Mouse (Mus musculus) hindbrain, postnatal 0 days (tissue): ENCODE measurements around the gene Terf2ip. TPM values are rescaled to one million over a fixed set of nuclear protein-coding genes. Genes with fewer than 3 reads are reported as not detected.

Experiments used
- ATAC-seq: fragments of 200-750 bp; cut with Nextera tagmentation; 2 replicates; pipeline ENCODE4 v1.8.0; 2017; ENCODE audit warnings: mild to moderate bottlenecking, moderate TSS enrichment, moderate library complexity
- DNase-seq: peaks from one replicate; pipeline ENCODE4 v3.0.0-alpha.2; 2015; ENCODE audit warnings: low spot score
- H3K27ac ChIP-seq: fragments of 300-500 bp; sonication (generic); 2 replicates; pipeline ENCODE4 v1.5.1; 2014; ENCODE audit warnings: mild to moderate bottlenecking
- H3K27me3 ChIP-seq: fragments of 300-500 bp; sonication (generic); 2 replicates; pipeline ENCODE4 v1.6.1; 2014; ENCODE audit warnings: low read length, mixed read lengths; ENCODE audit not compliant: insufficient read depth
- H3K36me3 ChIP-seq: fragments of 300-500 bp; sonication (generic); 2 replicates; pipeline ENCODE4 v1.6.1; 2014; ENCODE audit warnings: low read length, mixed read lengths; ENCODE audit not compliant: insufficient read depth
- H3K4me1 ChIP-seq: fragments of 300-500 bp; sonication (generic); 2 replicates; pipeline ENCODE4 v1.6.1; 2014; ENCODE audit warnings: antibody characterized with exemption, low read length, mixed read lengths; ENCODE audit not compliant: insufficient read depth
- H3K4me2 ChIP-seq: fragments of 300-500 bp; sonication (generic); 2 replicates; pipeline ENCODE4 v1.6.1; 2014; ENCODE audit warnings: low read depth, mild to moderate bottlenecking, low read length, moderate library complexity, mixed read lengths
- H3K4me3 ChIP-seq: fragments of 300-500 bp; sonication (generic); 2 replicates; pipeline ENCODE4 v1.5.1; 2014; ENCODE audit warnings: low read length
- H3K9ac ChIP-seq: fragments of 300-500 bp; sonication (generic); replicated peaks from 2 replicates; pipeline ENCODE4 v1.6.1; 2014; ENCODE audit warnings: mild to moderate bottlenecking, low read length, moderate library complexity, mixed read lengths
- H3K9me3 ChIP-seq: fragments of 300-500 bp; sonication (generic); 2 replicates; pipeline ENCODE4 v1.6.1; 2016; ENCODE audit warnings: low read length, mixed read lengths
- CTCF ChIP-seq: IDR thresholded peaks from 2 replicates; pipeline ENCODE4 v1.5.1; 2016; ENCODE audit warnings: antibody characterized with exemption, control low read depth, low read depth
- WGBS: fragments of 180-500 bp; shearing (Covaris S2); extraction: QIAGEN DNeasy Blood & Tissue Kit; methylation state at CpG from one replicate; pipeline ENCODE4 v1.1.7; 2014; 5-methylcytosine and 5-hydroxymethylcytosine counted together
- polyA plus RNA-seq: library from polyadenylated mRNA; unstranded; fragments of >200 nt; fragmentation: Nextera tagmentation; extraction: Ambion mirVana; gene quantifications from 2 replicates; pipeline ENCODE4 v1.2.1, GENCODE M21; 2015
- total RNA-seq: library from RNA; depleted of rRNA; stranded (reverse); fragments of >200 nt; gene quantifications from 2 replicates; pipeline ENCODE4 v1.2.3, GENCODE M21; 2014

Terf2ip gene
- total and polyA plus RNA-seq, 2 experiments from 2014 or later, result 51.1 to 60.8 TPM

DNA sequence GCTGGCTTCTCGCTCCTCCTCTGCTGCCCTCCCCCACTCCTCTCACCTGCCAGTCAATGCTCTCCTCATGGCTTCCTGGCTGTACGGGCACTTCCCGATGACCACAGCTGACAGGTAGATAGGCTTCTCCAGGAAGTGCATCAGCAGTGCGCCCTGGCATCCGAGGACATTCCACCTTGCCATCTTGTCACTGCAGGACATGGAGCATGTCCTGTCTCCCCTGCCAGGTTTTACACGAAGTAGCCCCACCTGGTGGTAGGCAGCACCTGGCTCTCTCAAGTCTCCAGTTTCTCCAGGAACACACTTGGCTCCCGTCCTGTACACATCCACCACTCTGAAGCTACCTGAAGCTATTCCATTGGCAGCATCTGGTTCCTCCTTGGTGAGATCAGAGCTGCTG, 29.1 kb upstream of the Terf2ip start:
- Histone ChIP-seq H3K27me3 (no peaks in the 10 kb centered on the region), H3K4me3 (no peak overlapping the region), H3K9ac (no peak overlapping the region), H3K4me2 (no peak overlapping the region), H3K27ac (no peak overlapping the region), H3K4me1 (no peaks in the 10 kb centered on the region), H3K9me3 (no peaks in the 10 kb centered on the region), H3K36me3 (no peaks in the 10 kb centered on the region; the same call in 1 of the 2 replicates)
- WGBS, result 83% methylated on average over 7 of the region's 7 CpGs
- TF ChIP-seq CTCF, result peak; percentile 43
- DNase-seq (no peak), ATAC-seq (no peak)

DNA sequence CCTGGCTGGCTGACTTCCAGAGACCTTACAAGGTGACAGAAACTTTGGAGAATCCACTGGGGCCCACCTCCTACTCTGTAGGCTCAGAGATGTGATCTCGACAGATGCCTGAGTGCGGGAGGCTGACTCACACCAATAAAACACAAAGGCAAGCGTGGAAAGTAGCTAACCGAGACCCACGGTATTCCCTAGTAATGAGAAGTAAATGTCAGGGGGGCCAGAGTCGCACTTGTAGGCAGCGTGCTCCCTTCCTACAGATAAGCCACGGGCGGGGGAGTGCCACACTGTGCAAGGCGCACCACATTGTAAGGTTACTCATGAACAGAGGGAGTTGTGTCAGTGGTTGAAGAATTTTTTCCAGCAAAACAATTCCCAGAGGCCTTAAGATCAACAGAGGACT, 26.7 kb upstream of the Terf2ip start:
- Histone ChIP-seq H3K4me2 (no peak overlapping the region), H3K36me3 (peaks cover 5% of the 10 kb centered on the region; the same call in 1 of the 2 replicates), H3K4me1 (no peaks in the 10 kb centered on the region), H3K9ac (no peak overlapping the region), H3K27ac (no peak overlapping the region), H3K9me3 (no peaks in the 10 kb centered on the region), H3K4me3 (no peak overlapping the region), H3K27me3 (no peaks in the 10 kb centered on the region)
- WGBS, result 89% methylated on average over 10 of the region's 10 CpGs
- ATAC-seq, result no peak
- no peak for TF ChIP-seq CTCF
- DNase-seq, result no peak

DNA sequence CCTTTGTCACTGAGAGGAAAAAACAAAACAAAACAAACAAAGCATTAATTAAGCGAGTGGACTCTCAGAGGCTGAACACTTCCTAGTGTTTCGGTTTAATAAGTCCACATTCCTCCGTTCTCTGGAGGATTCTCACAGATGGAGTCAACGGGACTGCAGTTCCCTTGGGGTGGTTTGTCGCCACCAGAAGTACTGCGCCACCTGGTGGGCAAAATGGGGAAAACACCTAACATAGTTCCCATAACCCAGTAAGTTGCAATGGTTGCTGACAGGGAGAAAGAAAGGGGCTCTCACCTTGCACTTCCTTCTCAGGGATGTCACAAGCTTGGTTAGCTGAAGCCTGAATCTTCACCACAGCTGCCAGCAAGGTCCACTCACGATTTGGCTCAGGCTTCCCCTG, 21.3 kb upstream of the Terf2ip start:
- H3K36me3 ChIP-seq, result peaks cover 22% of the 10 kb centered on the region; the same call in 1 of the 2 replicates

DNA sequence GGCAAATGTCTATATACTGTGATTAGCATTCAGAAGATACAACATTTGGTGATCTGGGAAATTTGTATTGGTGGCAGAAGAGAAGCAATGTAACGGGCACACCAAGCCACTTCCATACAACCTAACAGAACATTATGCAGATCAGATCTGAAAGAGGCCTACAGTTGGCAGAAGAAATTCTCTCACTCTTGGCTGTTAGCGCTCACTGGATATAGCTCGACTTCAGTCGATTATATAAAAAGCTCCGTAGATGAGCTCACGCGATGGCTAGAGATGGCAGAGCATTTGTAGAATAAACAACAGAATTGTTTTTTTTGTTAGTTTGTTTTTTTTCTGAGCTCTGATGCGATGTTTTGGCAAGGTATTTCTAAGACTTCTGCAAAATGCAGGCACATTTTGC, 19.9 kb upstream of the Terf2ip start:
- H3K4me3 ChIP-seq, result peak overlapping the region; percentile 70
- ATAC-seq (no peak), DNase-seq (no peak)
- no peak for TF ChIP-seq CTCF
- H3K4me2 ChIP-seq, result peak overlapping the region; percentile 92
- peaks cover 35% of the 10 kb centered on the region for H3K36me3 ChIP-seq
- no peaks in the 10 kb centered on the region for H3K4me1 ChIP-seq
- H3K27me3 ChIP-seq, result no peaks in the 10 kb centered on the region
- peak overlapping the region; percentile 70 for H3K9ac ChIP-seq
- WGBS, result 59% methylated on average over 8 of the region's 8 CpGs
- H3K9me3 ChIP-seq, result no peaks in the 10 kb centered on the region
- H3K27ac ChIP-seq, result no peak overlapping the region

More for the DNA sequence above, 21.3 kb upstream of the Terf2ip start:
- no peaks in the 10 kb centered on the region for H3K27me3 ChIP-seq
- no peak overlapping the region for H3K4me2 ChIP-seq
- no peaks in the 10 kb centered on the region for H3K4me1 ChIP-seq
- H3K27ac ChIP-seq, result no peak overlapping the region
- no peak overlapping the region for H3K9ac ChIP-seq
- peak; percentile 88 for TF ChIP-seq CTCF
- DNase-seq, result peak; percentile 83
- ATAC-seq, result 0 out of 2 replicates have a peak, but pooled peaks have one; percentile 21
- H3K9me3 ChIP-seq, result no peaks in the 10 kb centered on the region
- WGBS, result 10% methylated on average over 7 of the region's 7 CpGs
- no peak overlapping the region for H3K4me3 ChIP-seq

DNA sequence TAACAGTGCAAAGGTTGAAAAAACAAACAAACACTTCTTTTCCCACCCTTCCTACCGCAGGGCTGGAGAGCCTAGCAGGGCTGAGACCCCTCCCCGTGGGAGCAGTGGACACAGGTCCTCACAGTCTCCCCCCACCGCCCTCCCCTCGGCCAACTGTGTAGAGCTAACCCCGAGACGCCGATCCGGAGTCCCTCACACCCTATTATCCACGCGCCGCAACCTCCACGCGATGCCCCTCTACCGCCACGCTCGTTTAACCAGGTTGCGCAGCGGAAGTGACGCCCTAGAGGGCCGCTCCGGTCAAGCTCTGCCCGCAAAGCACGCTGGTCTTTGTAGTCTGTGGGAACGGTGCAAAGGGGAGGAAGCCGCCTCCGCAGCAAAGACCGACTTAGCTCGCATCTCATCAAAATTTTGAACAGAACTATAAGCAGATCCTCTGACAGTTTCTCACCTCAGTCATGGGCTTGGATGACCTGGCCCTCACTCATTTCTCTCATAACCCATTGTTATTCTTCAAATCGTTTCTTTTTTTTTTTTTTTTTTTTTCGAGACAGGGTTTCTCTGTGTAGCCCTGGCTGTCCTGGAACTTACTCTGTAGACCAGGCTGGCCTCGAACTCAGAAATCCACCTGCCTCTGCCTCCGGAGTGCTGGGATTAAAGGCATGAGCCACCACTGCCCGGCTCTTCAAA, 19.0 kb upstream of the Terf2ip start, which contains the start of gene Adat1:
Adat1 (minus strand) TSS at position 290 of the 690 bp plus-strand sequence.
- Histone ChIP-seq H3K27ac (peak within 1 kb of the TSS; percentile 72; the same call in 1 of the 2 replicates), H3K36me3 (peaks cover 42% of the 10 kb centered on the region), H3K4me3 (peak within 1 kb of the TSS; percentile 70), H3K4me1 (no peaks in the 10 kb centered on the region), H3K4me2 (peak within 1 kb of the TSS; percentile 92), H3K27me3 (no peaks in the 10 kb centered on the region), H3K9me3 (no peaks in the 10 kb centered on the region), H3K9ac (peak within 1 kb of the TSS; percentile 70)
- peak; percentile 37; the same call in 1 of the 2 replicates for TF ChIP-seq CTCF
- ATAC-seq (peak; percentile 98), DNase-seq (peak; percentile 96)
- WGBS, result 5% methylated on average over 33 of the region's 33 CpGs

DNA sequence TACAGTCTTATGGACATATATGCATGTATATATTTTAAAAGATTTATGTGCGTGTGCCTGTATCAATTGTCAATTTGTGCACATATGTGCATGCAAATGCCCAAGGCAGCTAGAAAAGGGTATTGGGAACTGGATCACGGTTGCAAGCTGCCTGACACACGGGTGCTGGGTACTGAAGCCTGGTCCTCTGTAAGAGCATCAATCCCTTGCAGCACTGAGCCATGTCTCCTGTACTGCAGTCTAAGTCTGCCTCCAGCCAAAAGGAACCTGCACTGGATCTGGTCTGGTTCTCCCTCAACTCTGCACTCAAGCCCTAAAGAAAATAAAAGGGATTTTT, 18.5 kb upstream of the Terf2ip start:
- DNase-seq (no peak), ATAC-seq (no peak)
- Histone ChIP-seq H3K9me3 (no peaks in the 10 kb centered on the region), H3K4me2 (peak overlapping the region; percentile 92; the same call in 1 of the 2 replicates), H3K36me3 (peaks cover 47% of the 10 kb centered on the region), H3K27me3 (no peaks in the 10 kb centered on the region), H3K9ac (no peak overlapping the region), H3K4me1 (no peaks in the 10 kb centered on the region), H3K4me3 (no peak overlapping the region; the same call in 1 of the 2 replicates), H3K27ac (no peak overlapping the region)
- no peak for TF ChIP-seq CTCF
- WGBS, result 69% methylated on average over 3 of the region's 3 CpGs

DNA sequence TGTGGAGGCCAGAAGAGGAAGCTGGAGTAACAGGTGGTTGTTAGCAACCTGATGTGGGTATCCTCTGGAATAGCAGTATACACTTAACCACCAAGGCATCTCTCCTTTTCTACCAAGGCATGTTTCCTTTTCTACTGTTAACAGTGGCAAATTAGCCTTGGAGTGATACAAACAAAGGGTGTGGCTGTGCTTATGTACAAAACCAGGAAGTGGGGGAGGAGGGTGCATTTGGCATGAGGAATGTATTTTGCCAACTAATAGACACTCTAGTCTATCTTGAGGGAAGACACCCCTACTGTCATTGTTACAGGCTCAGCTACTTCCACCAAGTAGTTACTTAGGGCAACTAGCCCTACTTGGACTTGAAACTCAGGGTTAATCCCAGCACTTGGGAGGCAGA, 6.4 kb upstream of the Terf2ip start:
- TF ChIP-seq CTCF, result no peak
- Histone ChIP-seq H3K27me3 (no peaks in the 10 kb centered on the region), H3K9me3 (no peaks in the 10 kb centered on the region), H3K4me2 (no peak overlapping the region), H3K9ac (no peak overlapping the region), H3K36me3 (peaks cover 44% of the 10 kb centered on the region), H3K4me3 (no peak overlapping the region), H3K27ac (no peak overlapping the region), H3K4me1 (no peaks in the 10 kb centered on the region)
- ATAC-seq, result no peak
- no peak for DNase-seq
